Mouse (Mus musculus) lung, postnatal 4 days (tissue): ENCODE data around the gene Ggnbp2.

Experiments
- DNase-seq, 2 experiments: peaks; one replicate each; pipeline ENCODE4 v3.0.0; 2021

Ggnbp2 gene

GRCm38 (mm10) chr11:84870337-84871043 is at the start of gene Ggnbp2:
Gene Ggnbp2, minus strand, starts transcription at chr11:84870817.
- DNase-seq, result peak; percentile 94 to 96

GRCm38 (mm10) chr11:84919951-84920350 is 49.3 kb upstream of the Ggnbp2 start:
- no peak for DNase-seq

- peak in 1 of 2 experiments; percentile 40 for DNase-seq
Measured at GRCm38 (mm10) chr11:84919276-84919675, 48.7 kb upstream of the Ggnbp2 start.

- DNase-seq, result peak; percentile 80 to 89
Measured at GRCm38 (mm10) chr11:84918425-84918824, 47.8 kb upstream of the Ggnbp2 start.

GRCm38 (mm10) chr11:84916703-84917300 is 46.2 kb upstream of the Ggnbp2 start:
- no peak for DNase-seq

GRCm38 (mm10) chr11:84916053-84916702 is 45.6 kb upstream of the Ggnbp2 start, which contains the start of gene Znhit3:
Gene Znhit3, minus strand, starts transcription at chr11:84916366.
- DNase-seq, result peak; percentile 82 to 87

GRCm38 (mm10) chr11:84914673-84915072 is 44.1 kb upstream of the Ggnbp2 start:
- no peak for DNase-seq

GRCm38 (mm10) chr11:84910411-84910810 is 39.8 kb upstream of the Ggnbp2 start:
- DNase-seq, result no peak

GRCm38 (mm10) chr11:84908480-84908879 is 37.9 kb upstream of the Ggnbp2 start:
- DNase-seq, result no peak

- DNase-seq, result no peak
Measured at GRCm38 (mm10) chr11:84907081-84907480, 36.5 kb upstream of the Ggnbp2 start.

GRCm38 (mm10) chr11:84904597-84905144 is 34.1 kb upstream of the Ggnbp2 start:
- DNase-seq, result no peak

- peak in 1 of 2 experiments; percentile 16 for DNase-seq
Measured at GRCm38 (mm10) chr11:84893113-84893512, 22.5 kb upstream of the Ggnbp2 start.

GRCm38 (mm10) chr11:84891705-84892104 is 21.1 kb upstream of the Ggnbp2 start:
- DNase-seq, result peak in 1 of 2 experiments; percentile 12

- no peak for DNase-seq
Measured at GRCm38 (mm10) chr11:84889492-84889891, 18.9 kb upstream of the Ggnbp2 start.

- DNase-seq, result no peak
Measured at GRCm38 (mm10) chr11:84888025-84888424, 17.4 kb upstream of the Ggnbp2 start.

GRCm38 (mm10) chr11:84886767-84887511 is 16.3 kb upstream of the Ggnbp2 start:
- no peak for DNase-seq

- no peak for DNase-seq
Measured at GRCm38 (mm10) chr11:84886236-84886635, 15.6 kb upstream of the Ggnbp2 start.

GRCm38 (mm10) chr11:84885238-84885637 is 14.6 kb upstream of the Ggnbp2 start:
- no peak for DNase-seq

- no peak for DNase-seq
Measured at GRCm38 (mm10) chr11:84882346-84882745, 11.7 kb upstream of the Ggnbp2 start.

GRCm38 (mm10) chr11:84880971-84881370 is 10.4 kb upstream of the Ggnbp2 start:
- DNase-seq, result no peak

GRCm38 (mm10) chr11:84880465-84880961 is 9.9 kb upstream of the Ggnbp2 start:
- DNase-seq, result peak; percentile 75 to 82

- DNase-seq, result peak; percentile 85 to 89
Measured at GRCm38 (mm10) chr11:84879772-84880464, 9.3 kb upstream of the Ggnbp2 start, which contains the start of the genes Myo19 and Pigw. Gene Myo19, plus strand, starts transcription at chr11:84880148. Gene Pigw, minus strand, starts transcription at chr11:84880285.
